Comparison of ENCODE assay signal across 16 mouse cellular contexts in genomic region chr17:55036142-55036541, GRCm38 (mm10).
DNase-seq lines count a peak whose midpoint lies in the region; ATAC-seq lines count a peak whose summit lies in the region.
"Had no signal": no experiment of that assay in that cellular context is flagged by ENCODE, and none has a peak within 500 bp of the region (broad histone marks: within the 10 kb centered on the region; RNA-seq: fewer than 3 reads in every experiment).

No protein-coding gene starts in this region.

- DNase-seq in embryonic facial prominence, embryonic 11.5 days (ENCODE audit: low spot score): peak; percentile 5
- no peak for DNase-seq in embryonic facial prominence, embryonic 10.5 days (ENCODE audit: low spot score)
- peak; percentile 7 for DNase-seq in adrenal gland, postnatal 14 days
- DNase-seq in retina, postnatal 1 day: peak; percentile 2
- DNase-seq in left cerebral cortex, postnatal 10 days (ENCODE audit: extremely low spot score in 1 of 2, low spot score in 2 of 2): no peak
- DNase-seq: forebrain, postnatal 0 days; heart, postnatal 10 days; kidney, adult 9 months; liver; right cerebral cortex, postnatal 4 days had no signal

- no peaks in the 10 kb centered on the region for H3K36me3 ChIP-seq in embryonic facial prominence, embryonic 11.5 days (replicated peaks; ENCODE audit: control insufficient read depth, insufficient read depth, low read depth, low read length)
- no peaks in the 10 kb centered on the region for H3K36me3 ChIP-seq in embryonic facial prominence, embryonic 10.5 days (replicated peaks)
- no peaks in the 10 kb centered on the region for H3K36me3 ChIP-seq in midbrain, embryonic 12.5 days
- H3K36me3 ChIP-seq in midbrain, embryonic 13.5 days: no peaks in the 10 kb centered on the region
- no peaks in the 10 kb centered on the region for H3K36me3 ChIP-seq in intestine, embryonic 16.5 days (ENCODE audit: control insufficient read depth, insufficient read depth, low read length)
- H3K36me3 ChIP-seq: lung, embryonic 15.5 days had no signal

- no peak for ATAC-seq in embryonic facial prominence, embryonic 11.5 days (replicated peaks; ENCODE audit: insufficient number of reproducible peaks, low FRiP score, low TSS enrichment, low read depth)
- peak; percentile 41; the same call in 1 of the 2 replicates for ATAC-seq in midbrain, embryonic 12.5 days (ENCODE audit: low FRiP score, low read depth)
- ATAC-seq in midbrain, embryonic 13.5 days: no peak
- ATAC-seq in intestine, embryonic 16.5 days: no peak
- ATAC-seq: forebrain, postnatal 0 days; hindbrain, embryonic 16.5 days had no signal

- H3K9me3 ChIP-seq in embryonic facial prominence, embryonic 11.5 days (replicated peaks; ENCODE audit: control insufficient read depth, low read length): no peaks in the 10 kb centered on the region
- no peaks in the 10 kb centered on the region for H3K9me3 ChIP-seq in embryonic facial prominence, embryonic 10.5 days
- no peaks in the 10 kb centered on the region for H3K9me3 ChIP-seq in midbrain, embryonic 12.5 days
- H3K9me3 ChIP-seq in midbrain, embryonic 13.5 days: no peaks in the 10 kb centered on the region
- no peaks in the 10 kb centered on the region for H3K9me3 ChIP-seq in intestine, embryonic 16.5 days (ENCODE audit: control insufficient read depth, low read length)
- H3K9me3 ChIP-seq: lung, embryonic 15.5 days had no signal

- intact Hi-C loops in left cerebral cortex, postnatal 10 days (cut with DNase I): no loop called here

- no peak overlapping the region for H3K9ac ChIP-seq in embryonic facial prominence, embryonic 11.5 days (replicated peaks; ENCODE audit: low read length)
- no peak overlapping the region for H3K9ac ChIP-seq in midbrain, embryonic 12.5 days (replicated peaks)
- no peak overlapping the region for H3K9ac ChIP-seq in midbrain, embryonic 13.5 days (replicated peaks)
- no peak overlapping the region for H3K9ac ChIP-seq in intestine, embryonic 16.5 days (ENCODE audit: low read depth, low read length)
- H3K9ac ChIP-seq: forebrain, postnatal 0 days; lung, embryonic 15.5 days had no signal

- H3K4me1 ChIP-seq in embryonic facial prominence, embryonic 11.5 days (ENCODE audit: control insufficient read depth, insufficient read depth, low read length): no peaks in the 10 kb centered on the region
- H3K4me1 ChIP-seq in embryonic facial prominence, embryonic 10.5 days: no peaks in the 10 kb centered on the region
- no peaks in the 10 kb centered on the region for H3K4me1 ChIP-seq in midbrain, embryonic 12.5 days
- no peaks in the 10 kb centered on the region for H3K4me1 ChIP-seq in midbrain, embryonic 13.5 days (replicated peaks)
- no peaks in the 10 kb centered on the region for H3K4me1 ChIP-seq in intestine, embryonic 16.5 days (ENCODE audit: control insufficient read depth, insufficient read depth, low read length)
- H3K4me1 ChIP-seq: lung, embryonic 15.5 days had no signal

- no peak overlapping the region for H3K27ac ChIP-seq in embryonic facial prominence, embryonic 11.5 days (replicated peaks; ENCODE audit: low read depth, low read length)
- H3K27ac ChIP-seq in embryonic facial prominence, embryonic 10.5 days (replicated peaks): no peak overlapping the region
- no peak overlapping the region for H3K27ac ChIP-seq in midbrain, embryonic 12.5 days (replicated peaks)
- no peak overlapping the region for H3K27ac ChIP-seq in midbrain, embryonic 13.5 days
- H3K27ac ChIP-seq in intestine, embryonic 16.5 days (ENCODE audit: low read length): no peak overlapping the region
- H3K27ac ChIP-seq: lung, embryonic 15.5 days had no signal

- H3K4me2 ChIP-seq in embryonic facial prominence, embryonic 11.5 days (ENCODE audit: low read depth, low read length): no peak overlapping the region
- no peak overlapping the region for H3K4me2 ChIP-seq in midbrain, embryonic 12.5 days (replicated peaks)
- H3K4me2 ChIP-seq in midbrain, embryonic 13.5 days (replicated peaks): no peak overlapping the region
- H3K4me2 ChIP-seq in intestine, embryonic 16.5 days (ENCODE audit: low read depth, low read length): no peak overlapping the region
- H3K4me2 ChIP-seq: lung, embryonic 15.5 days had no signal

- no peaks in the 10 kb centered on the region for H3K27me3 ChIP-seq in embryonic facial prominence, embryonic 11.5 days (ENCODE audit: control insufficient read depth, insufficient read depth, low read length)
- no peaks in the 10 kb centered on the region for H3K27me3 ChIP-seq in embryonic facial prominence, embryonic 10.5 days (replicated peaks; ENCODE audit: low read depth, poor library complexity, severe bottlenecking)
- no peaks in the 10 kb centered on the region for H3K27me3 ChIP-seq in midbrain, embryonic 12.5 days
- no peaks in the 10 kb centered on the region for H3K27me3 ChIP-seq in midbrain, embryonic 13.5 days
- no peaks in the 10 kb centered on the region for H3K27me3 ChIP-seq in intestine, embryonic 16.5 days (replicated peaks; ENCODE audit: control insufficient read depth, insufficient read depth, low read length)
- H3K27me3 ChIP-seq: lung, embryonic 15.5 days had no signal

- no peak overlapping the region for H3K4me3 ChIP-seq in embryonic facial prominence, embryonic 11.5 days (ENCODE audit: low read depth, low read length)
- H3K4me3 ChIP-seq in embryonic facial prominence, embryonic 10.5 days: no peak overlapping the region
- H3K4me3 ChIP-seq in midbrain, embryonic 12.5 days: no peak overlapping the region
- no peak overlapping the region for H3K4me3 ChIP-seq in midbrain, embryonic 13.5 days (replicated peaks)
- no peak overlapping the region for H3K4me3 ChIP-seq in intestine, embryonic 16.5 days (ENCODE audit: low read length)
- H3K4me3 ChIP-seq: erythroblast, embryonic 14.5 days; lung, embryonic 15.5 days had no signal

Comparison
In these comparisons a context has a peak if more than half of its experiments do, and no peak if none do; other contexts are left out.
1. DNase-seq: peak in embryonic facial prominence, embryonic 11.5 days (single experiment), adrenal gland, postnatal 14 days (single experiment) and retina, postnatal 1 day (single experiment); none in embryonic facial prominence, embryonic 10.5 days (single experiment) and left cerebral cortex, postnatal 10 days (0 of 2).